Mouse (Mus musculus): Measurements from ENCODE around the gene Tnfrsf17. TPM values are rescaled to one million over a fixed set of nuclear protein-coding genes. Genes with fewer than 3 reads are reported as not detected.

The Tnfrsf17 gene
- total and polyA plus RNA-seq, 3 experiments: not detected

- H3K4me1 ChIP-seq (ENCODE audit: control insufficient read depth in 1 of 2, insufficient read depth in 2 of 2, low read length in 2 of 2): no peaks in the 10 kb centered on the region
- no peak overlapping the region for H3K9ac ChIP-seq (ENCODE audit: control insufficient read depth, low read depth, low read length, poor library complexity, severe bottlenecking)
- no peak overlapping the region for H3K4me3 ChIP-seq (ENCODE audit: control insufficient read depth in 1 of 2, insufficient read depth in 1 of 2, low read depth in 2 of 2, low read length in 2 of 2)
- H3K27ac ChIP-seq (ENCODE audit: control insufficient read depth, low read depth, low read length): no peak overlapping the region
- H3K27me3 ChIP-seq (ENCODE audit: control insufficient read depth in 1 of 2, insufficient read depth in 2 of 2, low read length in 2 of 2): no peaks in the 10 kb centered on the region; a peak in 1 of 4 replicates
- TF ChIP-seq TBP (IDR thresholded peaks at IDR 0.05; ENCODE audit: low read depth, low read length): no peak
- no peak for TF ChIP-seq RAD21 (IDR thresholded peaks at IDR 0.05; ENCODE audit: low read depth, low read length)
- no peak for TF ChIP-seq MEF2A (IDR thresholded peaks at IDR 0.05; ENCODE audit: extremely low read depth, insufficient replicate concordance, low read depth, low read length, poor library complexity, severe bottlenecking)
- no peak for TF ChIP-seq TCF12 (IDR thresholded peaks at IDR 0.05; ENCODE audit: low read depth, low read length)
- TF ChIP-seq RCOR1 (IDR thresholded peaks at IDR 0.05; ENCODE audit: low read depth, low read length): no peak
- TF ChIP-seq MYB (IDR thresholded peaks at IDR 0.05; ENCODE audit: low read depth, low read length): no peak
- TF ChIP-seq NRF1 (IDR thresholded peaks at IDR 0.05; ENCODE audit: insufficient read depth, low read depth, low read length, poor library complexity, severe bottlenecking): no peak
- TF ChIP-seq CHD2 (IDR thresholded peaks at IDR 0.05; ENCODE audit: low read length): no peak
- no peaks in the 10 kb centered on the region for H3K36me3 ChIP-seq (ENCODE audit: control insufficient read depth in 1 of 2, insufficient read depth in 2 of 2, low read length in 2 of 2)
- no peaks in the 10 kb centered on the region for H3K9me3 ChIP-seq (replicated peaks; ENCODE audit: insufficient read depth, low read length)
- no peaks in the 10 kb centered on the region for H3K79me2 ChIP-seq (ENCODE audit: control insufficient read depth, insufficient read depth, low read length, poor library complexity)
- DNase-seq (ENCODE audit: low read depth, low spot score): no peak
These were observed 17.4 kb downstream of the Tnfrsf17 start for GRCm38 (mm10) chr16:11331030-11331429.

GRCm38 (mm10) chr16:11343292-11343815, 29.7 kb downstream of the Tnfrsf17 start:
- Histone ChIP-seq H3K27ac (ENCODE audit: control insufficient read depth, low read depth, low read length) (no peak overlapping the region), H3K9ac (ENCODE audit: control insufficient read depth, low read depth, low read length, poor library complexity, severe bottlenecking) (no peak overlapping the region), H3K36me3 (ENCODE audit: control insufficient read depth in 1 of 2, insufficient read depth in 2 of 2, low read length in 2 of 2) (no peaks in the 10 kb centered on the region), H3K27me3 (ENCODE audit: control insufficient read depth in 1 of 2, insufficient read depth in 2 of 2, low read length in 2 of 2) (no peaks in the 10 kb centered on the region), H3K9me3 (replicated peaks; ENCODE audit: insufficient read depth, low read length) (no peaks in the 10 kb centered on the region), H3K4me3 (ENCODE audit: control insufficient read depth in 1 of 2, insufficient read depth in 1 of 2, low read depth in 2 of 2, low read length in 2 of 2) (no peak overlapping the region), H3K4me1 (ENCODE audit: control insufficient read depth in 1 of 2, insufficient read depth in 2 of 2, low read length in 2 of 2) (peaks cover 0 to 7% of the 10 kb centered on the region in 2 experiments; a peak in 1 of 4 replicates), H3K79me2 (ENCODE audit: control insufficient read depth, insufficient read depth, low read length, poor library complexity) (no peaks in the 10 kb centered on the region)
- TF ChIP-seq CHD1 (IDR thresholded peaks at IDR 0.05; ENCODE audit: low read depth, low read length) (no peak), USF1 (IDR thresholded peaks at IDR 0.05; ENCODE audit: low read depth, low read length) (peak; percentile 76), NRF1 (IDR thresholded peaks at IDR 0.05; ENCODE audit: insufficient read depth, low read depth, low read length, poor library complexity, severe bottlenecking) (no peak)
- peak; percentile 44 for DNase-seq (ENCODE audit: low read depth, low spot score)

- TF ChIP-seq RCOR1 (IDR thresholded peaks at IDR 0.05; ENCODE audit: low read depth, low read length) (no peak), MYC (IDR thresholded peaks at IDR 0.05; ENCODE audit: low read depth, low read length) (no peak), SIN3A (IDR thresholded peaks at IDR 0.05; ENCODE audit: low read length) (no peak), MYB (IDR thresholded peaks at IDR 0.05; ENCODE audit: low read depth, low read length) (no peak), HCFC1 (IDR thresholded peaks at IDR 0.05; ENCODE audit: low read depth, low read length) (no peak), TAL1 (IDR thresholded peaks at IDR 0.05; ENCODE audit: low read length) (no peak), CTCF (IDR thresholded peaks at IDR 0.05 in 2 of 3, conservative IDR thresholded peaks at IDR 0.05 in 1 of 3; ENCODE audit: control insufficient read depth in 1 of 3, insufficient read depth in 1 of 3, low read depth in 2 of 3, low read length in 3 of 3, poor library complexity in 1 of 3, severe bottlenecking in 1 of 3) (no peak), ETS1 (IDR thresholded peaks at IDR 0.05; ENCODE audit: low read depth, low read length) (no peak), CHD2 (IDR thresholded peaks at IDR 0.05; ENCODE audit: low read length) (no peak), POLR2AphosphoS2 (IDR thresholded peaks at IDR 0.05; ENCODE audit: low read length) (no peak), TBP (IDR thresholded peaks at IDR 0.05; ENCODE audit: low read depth, low read length) (no peak), USF2 (IDR thresholded peaks at IDR 0.05; ENCODE audit: borderline replicate concordance in 1 of 2, insufficient read depth in 1 of 2, low read depth in 1 of 2, low read length in 2 of 2) (no peak), BHLHE40 (IDR thresholded peaks at IDR 0.05; ENCODE audit: borderline replicate concordance, low read depth, low read length) (no peak), NELFE (IDR thresholded peaks at IDR 0.05; ENCODE audit: low read depth, low read length) (no peak), ZMIZ1 (IDR thresholded peaks at IDR 0.05; ENCODE audit: low read depth, low read length) (no peak), ZC3H11A (IDR thresholded peaks at IDR 0.05; ENCODE audit: low read depth, low read length) (no peak), POLR2AphosphoS5 (IDR thresholded peaks at IDR 0.05; ENCODE audit: borderline replicate concordance, low read depth, low read length) (no peak), MAFK (IDR thresholded peaks at IDR 0.05; ENCODE audit: borderline replicate concordance, low read depth, low read length) (no peak), USF1 (IDR thresholded peaks at IDR 0.05; ENCODE audit: low read depth, low read length) (no peak)
- DNase-seq (ENCODE audit: low read depth, low spot score): no peak
These were observed 38.3 kb downstream of the Tnfrsf17 start for GRCm38 (mm10) chr16:11351903-11352302.

More at GRCm38 (mm10) chr16:11351903-11352302, 38.3 kb downstream of the Tnfrsf17 start:
- H3K79me2 ChIP-seq (ENCODE audit: control insufficient read depth, insufficient read depth, low read length, poor library complexity): no peaks in the 10 kb centered on the region
- H3K4me1 ChIP-seq (ENCODE audit: control insufficient read depth in 1 of 2, insufficient read depth in 2 of 2, low read length in 2 of 2): no peaks in the 10 kb centered on the region
- H3K27ac ChIP-seq (ENCODE audit: control insufficient read depth, low read depth, low read length): no peak overlapping the region
- H3K9me3 ChIP-seq (replicated peaks; ENCODE audit: insufficient read depth, low read length): no peaks in the 10 kb centered on the region
- no peak overlapping the region for H3K4me3 ChIP-seq (ENCODE audit: control insufficient read depth in 1 of 2, insufficient read depth in 1 of 2, low read depth in 2 of 2, low read length in 2 of 2)
- no peaks in the 10 kb centered on the region for H3K27me3 ChIP-seq (ENCODE audit: control insufficient read depth in 1 of 2, insufficient read depth in 2 of 2, low read length in 2 of 2)
- no peaks in the 10 kb centered on the region for H3K36me3 ChIP-seq (ENCODE audit: control insufficient read depth in 1 of 2, insufficient read depth in 2 of 2, low read length in 2 of 2)
- H3K9ac ChIP-seq (ENCODE audit: control insufficient read depth, low read depth, low read length, poor library complexity, severe bottlenecking): no peak overlapping the region

Measured in MEL (cell line).